Mouse (Mus musculus): ENCODE data around the gene Agbl4.

DNA sequence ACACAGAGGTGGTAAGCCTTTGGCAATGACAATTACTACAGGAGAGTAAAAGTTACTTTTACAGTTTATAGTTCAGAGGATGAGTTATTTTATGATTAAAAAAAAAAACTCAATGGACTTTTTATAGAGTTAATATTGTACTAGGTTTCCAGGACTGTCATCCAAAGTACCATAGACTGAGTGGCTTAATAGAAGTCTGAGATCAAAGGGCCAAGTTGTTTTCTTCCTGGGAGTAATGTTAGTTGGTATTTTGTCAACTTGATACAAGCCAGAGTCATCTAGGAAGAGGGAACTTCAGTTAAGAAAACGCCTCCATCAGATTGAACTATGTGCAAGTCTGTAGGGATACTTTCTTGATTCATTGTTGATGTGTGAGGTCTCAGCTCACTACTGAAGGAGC lies 1303.9 kb downstream of the Agbl4 start:
- TF ChIP-seq POLR2A (IDR thresholded peaks at IDR 0.05; ENCODE audit: insufficient read depth, low read depth, low read length) (no peak), CTCF (IDR thresholded peaks at IDR 0.05; ENCODE audit: insufficient read depth, low read depth, low read length) (no peak)

All from olfactory bulb, adult 2 months (tissue).